Mouse (Mus musculus) skeletal muscle tissue, adult 2 months (tissue): ENCODE measurements at regions not wholly inside any gene's neighbourhood (a gene's known extent, or its start where the extent isn't known, plus 50 kb on each side); places are given as distances from the start of the nearest gene placed in this dataset.
A peak's percentile ranks its signal among the peaks of the same experiment; 100 is the strongest.

Experiments
- DNase-seq: peaks from one replicate; pipeline ENCODE4 v3.0.0-alpha.2; 2012; ENCODE audit warnings: low read depth, low spot score

- no peak for DNase-seq
These were observed 60.1 kb upstream of the Irx1 start for GRCm38 (mm10) chr13:72023666-72024065.

GRCm38 (mm10) chr13:72043930-72044470 lies 80.5 kb upstream of the Irx1 start:
- no peak for DNase-seq

- no peak for DNase-seq
These were observed 92.9 kb upstream of the Irx1 start for GRCm38 (mm10) chr13:72056469-72056868.

GRCm38 (mm10) chr13:72061659-72062058 lies 98.1 kb upstream of the Irx1 start:
- DNase-seq, result no peak

GRCm38 (mm10) chr13:72063278-72063761 lies 99.8 kb upstream of the Irx1 start:
- DNase-seq, result no peak

- no peak for DNase-seq
These were observed 133.1 kb upstream of the Irx1 start for GRCm38 (mm10) chr13:72096585-72096984.

- no peak for DNase-seq
These were observed 133.7 kb upstream of the Irx1 start for GRCm38 (mm10) chr13:72097268-72097667.

GRCm38 (mm10) chr13:72097811-72098210 lies 134.3 kb upstream of the Irx1 start:
- DNase-seq, result no peak

GRCm38 (mm10) chr13:72100741-72101140 lies 137.2 kb upstream of the Irx1 start:
- no peak for DNase-seq

- DNase-seq, result no peak
These were observed 145.1 kb upstream of the Irx1 start for GRCm38 (mm10) chr13:72108666-72109065.

GRCm38 (mm10) chr13:72113942-72114341 lies 150.4 kb upstream of the Irx1 start:
- DNase-seq, result no peak

- no peak for DNase-seq
These were observed 151.5 kb upstream of the Irx1 start for GRCm38 (mm10) chr13:72114776-72115663.

- no peak for DNase-seq
These were observed 156.9 kb upstream of the Irx1 start for GRCm38 (mm10) chr13:72120467-72120866.

GRCm38 (mm10) chr13:72120911-72121553 lies 157.5 kb upstream of the Irx1 start:
- no peak for DNase-seq

GRCm38 (mm10) chr13:72121554-72122229 lies 158.2 kb upstream of the Irx1 start:
- no peak for DNase-seq

- DNase-seq, result no peak
These were observed 158.7 kb upstream of the Irx1 start for GRCm38 (mm10) chr13:72122230-72122627.

- DNase-seq, result no peak
These were observed 164.8 kb upstream of the Irx1 start for GRCm38 (mm10) chr13:72128306-72128705.

GRCm38 (mm10) chr13:72131341-72131740 lies 167.8 kb upstream of the Irx1 start:
- no peak for DNase-seq

- peak; percentile 18 for DNase-seq
These were observed 170.7 kb upstream of the Irx1 start for GRCm38 (mm10) chr13:72134101-72134768.

GRCm38 (mm10) chr13:72166225-72166624 lies 202.7 kb upstream of the Irx1 start:
- DNase-seq, result no peak

- DNase-seq, result no peak
These were observed 203.9 kb upstream of the Irx1 start for GRCm38 (mm10) chr13:72167434-72167833.
